Mouse (Mus musculus): Measurements from ENCODE around the gene Prkce. TPM values are rescaled to one million over a fixed set of nuclear protein-coding genes. Genes with fewer than 3 reads are reported as not detected.

The Prkce gene
- total and polyA plus RNA-seq, 2 experiments from 2014 or later = 50.8 to 55.8 TPM

DNA sequence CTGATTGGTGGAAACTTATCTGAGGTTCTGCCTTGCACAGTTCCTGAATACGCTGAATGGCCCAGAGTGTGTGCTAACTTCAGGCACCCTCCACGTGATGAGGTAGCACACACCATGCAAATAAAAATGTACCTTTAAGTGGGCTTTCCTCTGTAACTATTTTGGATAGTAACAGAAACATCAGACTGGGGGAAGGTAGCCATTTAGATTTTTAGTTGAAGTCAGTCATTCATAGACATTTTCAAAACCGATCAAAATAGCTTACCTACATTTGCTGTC, 340.6 kb downstream of the Prkce start:
- DNase-seq (ENCODE audit: low spot score) = no peak
- Histone ChIP-seq H3K9me3 (ENCODE audit: low read length) (no peaks in the 10 kb centered on the region), H3K27me3 (ENCODE audit: insufficient read depth, low read length) (no peaks in the 10 kb centered on the region), H3K4me2 (ENCODE audit: low read depth, low read length) (no peak overlapping the region), H3K4me1 (ENCODE audit: insufficient read depth, low read length) (no peaks in the 10 kb centered on the region), H3K9ac (replicated peaks; ENCODE audit: low read length) (no peak overlapping the region), H3K4me3 (ENCODE audit: low read length) (no peak overlapping the region), H3K27ac (no peak overlapping the region), H3K36me3 (ENCODE audit: insufficient read depth, low read length) (no peaks in the 10 kb centered on the region)
- TF ChIP-seq CTCF (IDR thresholded peaks at IDR 0.05; ENCODE audit: low read depth) = no peak
- 92% methylated on average over 3 of the region's 3 CpGs for WGBS
- ATAC-seq = no peak

DNA sequence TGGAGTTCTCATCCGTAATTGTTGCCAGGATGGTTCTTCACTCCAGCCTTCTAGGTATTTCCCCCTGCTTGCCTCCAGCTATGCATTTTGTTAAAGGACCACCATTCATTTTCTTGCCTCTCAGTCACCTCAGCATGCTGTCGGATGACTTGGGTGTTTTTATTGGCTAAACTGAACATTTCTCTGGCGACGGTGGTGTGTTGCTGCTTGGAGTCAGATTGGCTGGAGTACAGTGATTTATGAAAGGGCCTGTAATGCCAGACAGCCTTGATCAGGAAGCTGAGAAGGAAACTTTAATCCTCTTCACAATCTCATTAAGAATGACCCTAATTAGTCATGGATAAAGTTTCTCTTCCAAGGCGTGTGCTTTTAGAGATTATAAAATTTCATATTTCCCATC, 342.3 kb downstream of the Prkce start:
- H3K4me1 ChIP-seq (ENCODE audit: insufficient read depth, low read length) = no peaks in the 10 kb centered on the region
- no peaks in the 10 kb centered on the region for H3K27me3 ChIP-seq (ENCODE audit: insufficient read depth, low read length)
- ATAC-seq (no peak), DNase-seq (ENCODE audit: low spot score) (no peak)
- no peak overlapping the region for H3K9ac ChIP-seq (replicated peaks; ENCODE audit: low read length)
- H3K27ac ChIP-seq = no peak overlapping the region
- TF ChIP-seq CTCF (IDR thresholded peaks at IDR 0.05; ENCODE audit: low read depth) = no peak
- H3K4me2 ChIP-seq (ENCODE audit: low read depth, low read length) = no peak overlapping the region
- WGBS = 57% methylated on average over 5 of the region's 5 CpGs
- H3K9me3 ChIP-seq (ENCODE audit: low read length) = no peaks in the 10 kb centered on the region
- H3K4me3 ChIP-seq (ENCODE audit: low read length) = no peak overlapping the region
- H3K36me3 ChIP-seq (ENCODE audit: insufficient read depth, low read length) = no peaks in the 10 kb centered on the region

DNA sequence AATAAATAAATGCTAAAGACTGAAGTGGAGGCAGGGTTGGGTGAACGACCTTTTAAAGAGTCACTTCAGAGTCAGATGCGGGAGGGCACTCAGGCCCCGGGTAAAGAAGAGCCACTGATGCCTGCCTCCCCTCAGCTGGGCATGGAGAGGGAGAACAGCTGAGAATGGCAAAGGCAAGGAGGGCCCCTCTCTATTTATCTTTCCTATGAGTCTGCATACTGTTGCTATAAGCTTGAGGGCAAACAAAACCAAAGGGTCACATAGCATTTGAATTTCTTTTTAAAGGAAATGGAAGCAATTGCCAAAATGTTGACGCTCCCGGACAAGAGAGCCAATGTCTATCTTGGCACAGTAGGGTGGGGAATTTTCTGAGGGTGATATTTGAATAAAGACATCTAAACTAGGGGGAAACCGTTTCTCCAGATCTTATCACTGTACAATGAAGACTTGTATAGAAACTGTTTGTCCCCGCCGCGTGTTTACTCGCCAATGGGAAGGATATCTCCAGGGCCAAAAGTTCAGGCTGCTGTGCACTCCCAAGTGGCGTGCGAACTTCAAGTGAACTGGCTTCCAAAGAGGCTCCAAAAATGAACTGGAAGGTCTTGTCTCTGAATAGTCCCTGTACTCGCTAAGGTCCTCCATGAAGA, 347.5 kb downstream of the Prkce start:
- no peak for TF ChIP-seq CTCF (IDR thresholded peaks at IDR 0.05; ENCODE audit: low read depth)
- H3K27ac ChIP-seq = no peak overlapping the region
- DNase-seq (ENCODE audit: low spot score) (no peak), ATAC-seq (no peak)
- H3K9me3 ChIP-seq (ENCODE audit: low read length) = no peaks in the 10 kb centered on the region
- no peaks in the 10 kb centered on the region for H3K27me3 ChIP-seq (ENCODE audit: insufficient read depth, low read length)
- H3K4me3 ChIP-seq (ENCODE audit: low read length) = no peak overlapping the region
- no peak overlapping the region for H3K9ac ChIP-seq (replicated peaks; ENCODE audit: low read length)
- H3K36me3 ChIP-seq (ENCODE audit: insufficient read depth, low read length) = no peaks in the 10 kb centered on the region
- no peaks in the 10 kb centered on the region for H3K4me1 ChIP-seq (ENCODE audit: insufficient read depth, low read length)
- no peak overlapping the region for H3K4me2 ChIP-seq (ENCODE audit: low read depth, low read length)
- 77% methylated on average over 13 of the region's 13 CpGs for WGBS

DNA sequence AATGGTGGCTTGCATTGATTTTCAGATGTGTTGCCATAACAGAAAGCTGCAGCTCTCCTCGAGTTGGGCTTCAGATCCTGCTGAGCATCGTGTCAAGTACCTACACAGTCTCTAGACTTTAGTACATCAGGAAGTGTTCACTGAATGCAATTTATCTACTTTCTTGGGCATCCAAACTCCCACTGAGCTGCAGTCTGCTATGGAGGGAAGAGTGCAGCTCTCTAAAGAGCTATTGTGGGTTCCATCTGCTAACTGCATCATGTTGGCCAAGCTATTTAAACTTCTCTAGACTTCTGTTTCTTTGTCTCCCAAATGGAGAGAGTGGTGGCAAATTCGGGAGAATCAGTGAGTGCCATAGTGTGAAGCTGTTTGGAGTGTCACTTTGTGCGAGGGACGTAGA, 349.0 kb downstream of the Prkce start:
- no peaks in the 10 kb centered on the region for H3K27me3 ChIP-seq (ENCODE audit: insufficient read depth, low read length)
- H3K9ac ChIP-seq (replicated peaks; ENCODE audit: low read length) = no peak overlapping the region
- DNase-seq (ENCODE audit: low spot score) (no peak), ATAC-seq (no peak)
- no peak for TF ChIP-seq CTCF (IDR thresholded peaks at IDR 0.05; ENCODE audit: low read depth)
- no peaks in the 10 kb centered on the region for H3K9me3 ChIP-seq (ENCODE audit: low read length)
- H3K4me1 ChIP-seq (ENCODE audit: insufficient read depth, low read length) = no peaks in the 10 kb centered on the region
- H3K27ac ChIP-seq = no peak overlapping the region
- WGBS = 79% methylated on average over 5 of the region's 5 CpGs
- H3K4me2 ChIP-seq (ENCODE audit: low read depth, low read length) = no peak overlapping the region
- H3K4me3 ChIP-seq (ENCODE audit: low read length) = no peak overlapping the region
- H3K36me3 ChIP-seq (ENCODE audit: insufficient read depth, low read length) = no peaks in the 10 kb centered on the region

DNA sequence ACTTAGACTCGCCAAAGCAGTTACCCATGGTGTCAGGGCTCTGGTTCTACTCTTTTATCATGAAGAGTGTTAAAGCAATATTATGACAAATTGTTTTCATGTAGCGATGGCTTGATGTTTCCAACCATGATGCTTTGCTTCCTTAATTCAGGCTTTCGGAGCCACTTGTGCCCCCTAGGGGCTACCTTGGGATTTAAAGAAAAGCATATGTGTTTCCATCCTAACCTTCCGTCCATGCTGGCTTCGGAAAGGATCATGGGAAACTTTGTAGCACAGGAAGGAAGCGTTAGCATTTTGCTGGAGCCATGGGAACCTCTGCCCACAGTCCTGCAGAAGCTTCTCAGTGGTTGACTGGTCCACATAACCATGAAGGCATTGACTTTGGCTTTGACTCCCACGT, 351.0 kb downstream of the Prkce start:
- no peak overlapping the region for H3K4me2 ChIP-seq (ENCODE audit: low read depth, low read length)
- ATAC-seq (no peak), DNase-seq (ENCODE audit: low spot score) (no peak)
- H3K9ac ChIP-seq (replicated peaks; ENCODE audit: low read length) = no peak overlapping the region
- H3K9me3 ChIP-seq (ENCODE audit: low read length) = no peaks in the 10 kb centered on the region
- no peaks in the 10 kb centered on the region for H3K36me3 ChIP-seq (ENCODE audit: insufficient read depth, low read length)
- H3K4me3 ChIP-seq (ENCODE audit: low read length) = no peak overlapping the region
- H3K27me3 ChIP-seq (ENCODE audit: insufficient read depth, low read length) = no peaks in the 10 kb centered on the region
- WGBS = 89% methylated on average over 7 of the region's 7 CpGs
- H3K4me1 ChIP-seq (ENCODE audit: insufficient read depth, low read length) = no peaks in the 10 kb centered on the region
- H3K27ac ChIP-seq = no peak overlapping the region
- no peak for TF ChIP-seq CTCF (IDR thresholded peaks at IDR 0.05; ENCODE audit: low read depth)

DNA sequence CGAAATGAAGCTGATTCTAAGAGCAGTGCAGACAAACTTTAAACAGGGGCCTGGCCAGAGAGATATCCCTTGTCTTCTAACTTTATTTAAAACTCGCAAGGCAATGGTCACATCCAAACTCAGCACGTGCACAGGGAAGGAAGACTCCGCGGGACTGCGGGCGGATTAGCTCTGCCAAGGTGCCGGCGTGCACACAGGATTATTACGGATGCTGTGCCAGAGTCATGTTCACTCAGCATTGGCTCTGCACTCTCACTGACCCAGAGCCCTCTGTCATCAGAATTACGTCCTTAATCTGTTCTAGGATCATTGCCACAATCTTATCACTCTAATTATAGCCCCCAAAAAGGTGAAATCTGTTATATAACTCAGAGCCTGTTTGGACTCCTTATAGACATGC, 353.7 kb downstream of the Prkce start:
- Histone ChIP-seq H3K4me2 (ENCODE audit: low read depth, low read length) (no peak overlapping the region), H3K27ac (no peak overlapping the region), H3K36me3 (ENCODE audit: insufficient read depth, low read length) (no peaks in the 10 kb centered on the region), H3K4me3 (ENCODE audit: low read length) (no peak overlapping the region), H3K9me3 (ENCODE audit: low read length) (no peaks in the 10 kb centered on the region), H3K27me3 (ENCODE audit: insufficient read depth, low read length) (no peaks in the 10 kb centered on the region), H3K9ac (replicated peaks; ENCODE audit: low read length) (no peak overlapping the region), H3K4me1 (ENCODE audit: insufficient read depth, low read length) (no peaks in the 10 kb centered on the region)
- TF ChIP-seq CTCF (IDR thresholded peaks at IDR 0.05; ENCODE audit: low read depth) = no peak
- DNase-seq (ENCODE audit: low spot score) (no peak), ATAC-seq (no peak)
- 78% methylated on average over 11 of the region's 11 CpGs for WGBS

DNA sequence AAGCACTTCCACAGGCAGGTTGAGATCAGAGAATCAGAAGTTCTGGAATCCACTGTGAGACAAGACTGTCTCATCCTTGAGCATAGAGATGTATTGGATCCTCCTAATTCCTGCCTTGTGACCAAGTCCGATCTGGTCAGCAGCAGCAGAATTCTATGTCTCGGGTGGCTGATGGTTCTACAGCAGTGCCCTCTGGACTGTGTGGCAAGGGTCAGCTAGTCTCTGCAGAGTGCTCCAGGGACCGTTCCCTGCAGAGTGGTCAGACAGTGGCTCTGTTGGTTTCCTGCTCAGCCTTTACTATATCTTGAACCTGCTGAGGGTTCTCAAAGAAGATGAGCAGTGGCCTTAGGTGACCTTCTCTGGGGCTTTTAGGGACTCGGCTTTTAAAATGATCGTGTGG, 355.1 kb downstream of the Prkce start:
- DNase-seq (ENCODE audit: low spot score) (no peak), ATAC-seq (no peak)
- H3K36me3 ChIP-seq (ENCODE audit: insufficient read depth, low read length) = no peaks in the 10 kb centered on the region
- no peaks in the 10 kb centered on the region for H3K27me3 ChIP-seq (ENCODE audit: insufficient read depth, low read length)
- no peak overlapping the region for H3K4me2 ChIP-seq (ENCODE audit: low read depth, low read length)
- no peaks in the 10 kb centered on the region for H3K4me1 ChIP-seq (ENCODE audit: insufficient read depth, low read length)
- no peak overlapping the region for H3K9ac ChIP-seq (replicated peaks; ENCODE audit: low read length)
- no peak overlapping the region for H3K27ac ChIP-seq
- no peak for TF ChIP-seq CTCF (IDR thresholded peaks at IDR 0.05; ENCODE audit: low read depth)
- WGBS = 94% methylated on average over 5 of the region's 5 CpGs
- no peaks in the 10 kb centered on the region for H3K9me3 ChIP-seq (ENCODE audit: low read length)
- no peak overlapping the region for H3K4me3 ChIP-seq (ENCODE audit: low read length)
